Mouse (Mus musculus): ENCODE measurements at regions not wholly inside any gene's neighbourhood (a gene's known extent, or its start where the extent isn't known, plus 50 kb on each side); places are given as distances from the start of the nearest gene placed in this dataset.

DNA sequence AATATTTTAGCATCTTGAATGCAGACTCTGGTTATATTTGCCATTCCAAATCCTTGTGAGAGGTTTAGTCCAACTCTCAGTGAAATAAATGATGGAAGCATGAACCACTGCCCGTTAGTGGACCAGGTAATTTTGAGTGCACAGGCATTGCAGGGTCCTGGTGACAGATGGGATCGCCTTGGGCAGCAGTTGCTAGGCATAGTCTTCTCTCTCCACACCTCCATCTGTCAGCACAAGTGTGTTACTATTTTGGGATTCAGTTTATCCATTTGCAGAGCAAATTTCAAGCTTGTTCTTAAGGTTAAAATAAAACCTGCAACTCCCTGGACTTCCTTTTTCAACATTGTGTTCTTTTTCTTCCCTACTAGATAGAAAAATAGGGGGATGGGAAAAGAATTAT lies 97.4 kb upstream of the Sphkap start:
- peak; percentile 19 for DNase-seq (ENCODE audit: low spot score)

DNA sequence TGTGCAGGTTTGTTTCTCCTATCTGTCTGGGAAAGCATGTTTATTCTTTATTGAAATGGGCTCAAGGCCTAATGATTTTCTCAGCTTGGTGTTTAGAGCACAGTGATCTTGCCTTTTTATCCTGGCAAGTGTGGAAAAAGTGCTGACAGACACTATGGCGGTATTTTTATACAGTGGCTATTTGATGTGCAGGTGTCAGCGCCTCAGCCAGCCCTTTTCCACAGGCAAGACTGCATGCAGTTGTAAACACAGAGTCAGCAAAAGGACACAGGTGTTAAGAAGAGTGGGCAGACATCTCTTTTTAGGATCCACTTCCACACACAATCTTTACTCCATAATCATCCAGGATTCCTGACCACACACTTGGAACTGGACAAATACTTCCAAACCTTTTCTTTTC lies 88.9 kb upstream of the Sphkap start:
- no peak for DNase-seq (ENCODE audit: low spot score)

DNA sequence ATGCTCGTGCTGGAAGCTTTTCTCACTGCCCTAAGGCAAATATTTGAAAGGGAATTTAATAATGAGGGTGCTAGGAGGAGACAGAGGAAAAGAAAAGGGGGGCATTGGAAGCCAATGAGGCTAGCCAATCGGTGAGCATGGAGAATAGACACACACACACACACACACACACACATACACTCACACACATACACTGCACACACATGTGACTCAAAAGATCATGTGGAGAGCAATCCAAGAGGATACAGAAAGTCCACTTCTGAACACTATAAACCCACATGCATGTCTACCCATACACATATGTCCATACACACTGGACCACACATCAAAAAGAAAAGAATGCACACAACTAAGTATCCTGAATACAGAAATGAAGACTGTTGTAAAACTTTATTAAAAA lies 88.4 kb upstream of the Sphkap start:
- no peak for DNase-seq (ENCODE audit: low spot score)

DNA sequence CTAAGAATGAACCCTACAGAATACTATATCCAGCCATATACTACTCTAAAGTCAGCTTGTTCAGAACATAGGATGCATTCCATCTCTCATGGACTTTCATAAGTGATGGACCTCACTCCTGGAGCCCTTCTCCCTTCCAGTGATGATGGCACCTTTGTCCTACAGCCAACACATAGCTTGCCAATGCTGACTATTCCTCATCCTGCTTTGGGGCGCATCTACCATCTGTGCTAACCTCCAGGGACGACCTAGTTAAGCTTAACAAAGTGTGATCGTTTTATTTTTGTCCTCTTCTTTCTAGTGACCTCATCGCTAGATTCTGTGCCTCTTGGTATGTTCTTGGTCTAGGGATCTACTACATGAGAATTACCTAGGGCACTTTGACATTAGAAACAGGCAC lies 87.0 kb upstream of the Sphkap start:
- DNase-seq (ENCODE audit: low spot score) = no peak

DNA sequence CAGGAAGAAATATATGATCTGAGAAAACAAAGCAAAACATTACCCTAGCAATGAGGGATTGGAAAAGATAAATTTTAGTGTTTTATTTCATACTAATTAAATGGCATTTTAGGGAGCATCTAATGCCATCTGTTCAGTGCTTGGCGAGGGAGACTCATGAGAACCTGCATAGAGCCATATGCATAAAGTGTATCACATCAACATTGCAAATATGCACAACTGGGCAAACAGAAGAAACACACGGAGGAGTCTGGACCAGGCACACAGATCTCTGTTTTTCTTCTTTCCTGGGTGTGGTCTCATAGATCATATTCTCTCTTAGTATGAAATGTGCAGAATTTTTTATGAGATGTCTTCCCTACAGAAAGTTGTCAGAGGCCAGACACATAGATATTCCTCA lies 71.1 kb upstream of the Sphkap start:
- DNase-seq (ENCODE audit: low spot score) = peak; percentile 30
